Mouse (Mus musculus) midbrain, postnatal 0 days (tissue): ENCODE data around the gene Atp6v1e2. TPM values are rescaled to one million over a fixed set of nuclear protein-coding genes. Genes with fewer than 3 reads are reported as not detected.
A peak's percentile ranks its signal among the peaks of the same experiment; 100 is the strongest.

Experiments used
- ATAC-seq: fragments of 200-750 bp; cut with Nextera tagmentation; 2 replicates; pipeline ENCODE4 v1.8.0; 2017; ENCODE audit warnings: moderate number of reproducible peaks, mild to moderate bottlenecking, moderate TSS enrichment, moderate library complexity; ENCODE audit not compliant: low FRiP score
- DNase-seq: peaks from one replicate; pipeline ENCODE4 v3.0.0-alpha.2; 2015; ENCODE audit warnings: low spot score
- H3K27ac ChIP-seq: fragments of 300-500 bp; sonication (generic); 2 replicates; pipeline ENCODE4 v1.5.1; 2014; ENCODE audit warnings: low read depth, mild to moderate bottlenecking, low read length, mixed read lengths
- H3K27me3 ChIP-seq: fragments of 300-500 bp; sonication (generic); 2 replicates; pipeline ENCODE4 v1.6.1; 2014; ENCODE audit warnings: low read length, control low read depth, mixed read lengths; ENCODE audit not compliant: insufficient read depth
- H3K36me3 ChIP-seq: fragments of 300-500 bp; sonication (generic); 2 replicates; pipeline ENCODE4 v1.6.1; 2014; ENCODE audit warnings: low read length, control low read depth, mixed read lengths; ENCODE audit not compliant: insufficient read depth
- H3K4me1 ChIP-seq: fragments of 300-500 bp; sonication (generic); 2 replicates; pipeline ENCODE4 v1.6.1; 2014; ENCODE audit warnings: mild to moderate bottlenecking, control low read depth, antibody characterized with exemption, low read length, mixed read lengths; ENCODE audit not compliant: insufficient read depth
- H3K4me2 ChIP-seq: fragments of 300-500 bp; sonication (generic); 2 replicates; pipeline ENCODE4 v1.6.1; 2014; ENCODE audit warnings: low read depth, mild to moderate bottlenecking, low read length, mixed read lengths; ENCODE audit not compliant: poor library complexity, severe bottlenecking
- H3K4me3 ChIP-seq: fragments of 300-500 bp; sonication (generic); 2 replicates; pipeline ENCODE4 v1.5.1; 2014; ENCODE audit warnings: low read depth, mild to moderate bottlenecking, low read length, moderate library complexity
- H3K9ac ChIP-seq: fragments of 300-500 bp; sonication (generic); replicated peaks from 2 replicates; pipeline ENCODE4 v1.6.1; 2014; ENCODE audit warnings: mild to moderate bottlenecking, low read length, moderate library complexity, mixed read lengths; ENCODE audit not compliant: poor library complexity, severe bottlenecking
- H3K9me3 ChIP-seq: fragments of 300-500 bp; sonication (generic); 2 replicates; pipeline ENCODE4 v1.6.1; 2016; ENCODE audit warnings: low read length, control low read depth
- CTCF ChIP-seq: IDR thresholded peaks from 2 replicates; pipeline ENCODE4 v1.5.1; 2016; ENCODE audit warnings: antibody characterized with exemption, mild to moderate bottlenecking
- WGBS: fragments of 180-500 bp; shearing (Covaris S2); extraction: QIAGEN DNeasy Blood & Tissue Kit; methylation state at CpG from one replicate; pipeline ENCODE4 v1.1.7; 2014; 5-methylcytosine and 5-hydroxymethylcytosine counted together
- polyA plus RNA-seq: library from polyadenylated mRNA; unstranded; fragments of >200 nt; fragmentation: Nextera tagmentation; extraction: Ambion mirVana; gene quantifications from 2 replicates; pipeline ENCODE4 v1.2.1, GENCODE M21; 2015
- total RNA-seq: library from RNA; depleted of rRNA; stranded (reverse); fragments of >200 nt; gene quantifications from 2 replicates; pipeline ENCODE4 v1.2.3, GENCODE M21; 2014

Gene Atp6v1e2
- total and polyA plus RNA-seq, 2 experiments from 2014 or later: not detected

- ATAC-seq: peak; percentile 62
- WGBS: 13% methylated on average over 19 of the region's 19 CpGs
Measured at GRCm38 (mm10) chr17:86905297-86906135, 42.2 kb downstream of the Atp6v1e2 start.

DNA sequence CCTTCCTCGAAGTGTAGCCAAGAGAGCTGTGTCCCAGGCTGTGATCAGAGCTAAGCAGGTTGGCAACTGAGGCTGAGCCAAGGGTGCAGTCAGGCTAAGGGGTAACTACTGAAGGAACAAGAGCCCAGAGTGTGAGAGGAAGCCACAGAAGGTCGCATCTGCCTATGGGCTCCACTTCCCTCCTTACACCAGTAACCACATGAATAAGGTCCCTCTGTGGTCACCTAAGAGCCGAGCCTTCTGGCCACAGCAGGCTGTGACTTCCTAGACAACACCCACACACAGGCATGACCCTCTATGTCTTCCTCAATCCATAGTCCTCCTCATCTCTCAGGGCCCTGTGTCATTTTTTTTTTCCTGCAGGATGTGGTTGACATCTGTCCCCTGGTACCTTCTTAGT lies 43.5 kb downstream of the Atp6v1e2 start:
- TF ChIP-seq CTCF: no peak
- Histone ChIP-seq H3K4me1 (0 out of 2 replicates have a peak, but pooled peaks cover 5% of the 10 kb centered on the region), H3K4me2 (no peak overlapping the region), H3K27me3 (peaks cover 3% of the 10 kb centered on the region; the same call in 1 of the 2 replicates), H3K9me3 (no peaks in the 10 kb centered on the region), H3K9ac (no peak overlapping the region), H3K36me3 (no peaks in the 10 kb centered on the region), H3K4me3 (no peak overlapping the region), H3K27ac (no peak overlapping the region)
- DNase-seq: no peak
- ATAC-seq: no peak
- WGBS: 86% methylated on average over 3 of the region's 3 CpGs

More at GRCm38 (mm10) chr17:86905297-86906135, 42.2 kb downstream of the Atp6v1e2 start:
- peak; percentile 73 for TF ChIP-seq CTCF
- H3K9ac ChIP-seq: no peak overlapping the region
- no peak overlapping the region for H3K4me2 ChIP-seq
- H3K9me3 ChIP-seq: no peaks in the 10 kb centered on the region
- 0 out of 2 replicates have a peak, but pooled peaks cover 5% of the 10 kb centered on the region for H3K4me1 ChIP-seq
- H3K4me3 ChIP-seq: no peak overlapping the region
- H3K36me3 ChIP-seq: no peaks in the 10 kb centered on the region
- peaks cover 3% of the 10 kb centered on the region; the same call in 1 of the 2 replicates for H3K27me3 ChIP-seq
- H3K27ac ChIP-seq: peak overlapping the region; percentile 69
- peak; percentile 86 for DNase-seq

DNA sequence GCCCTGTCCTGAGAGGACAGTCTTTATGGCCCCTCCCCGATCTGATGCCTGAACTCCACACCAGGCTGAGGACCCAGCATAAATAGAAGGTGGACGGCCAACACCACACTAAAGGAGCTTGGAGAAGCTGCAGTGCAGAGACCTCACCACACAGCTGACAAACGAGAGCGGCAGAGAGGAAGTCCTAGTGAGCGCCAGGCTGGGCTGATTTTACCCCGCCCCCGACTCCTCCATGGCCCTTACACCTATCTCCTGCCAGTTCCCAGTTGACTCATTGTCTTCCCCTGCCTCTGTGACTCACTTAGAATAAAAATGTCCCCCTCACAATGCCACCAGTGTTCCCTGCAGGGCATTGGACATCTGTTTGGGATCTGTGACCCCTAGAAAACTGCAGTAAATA lies 44.1 kb downstream of the Atp6v1e2 start:
- no peak for ATAC-seq
- H3K27me3 ChIP-seq: peaks cover 3% of the 10 kb centered on the region; the same call in 1 of the 2 replicates
- no peak overlapping the region for H3K27ac ChIP-seq
- H3K9me3 ChIP-seq: no peaks in the 10 kb centered on the region
- TF ChIP-seq CTCF: no peak
- H3K4me2 ChIP-seq: no peak overlapping the region
- no peak for DNase-seq
- H3K4me3 ChIP-seq: no peak overlapping the region
- H3K36me3 ChIP-seq: no peaks in the 10 kb centered on the region
- WGBS: 64% methylated on average over 7 of the region's 7 CpGs
- 0 out of 2 replicates have a peak, but pooled peaks cover 5% of the 10 kb centered on the region for H3K4me1 ChIP-seq
- H3K9ac ChIP-seq: no peak overlapping the region

- 91% methylated on average over 14 of the region's 14 CpGs for WGBS
- H3K27ac ChIP-seq: no peak overlapping the region
- ATAC-seq (no peak), DNase-seq (no peak)
- peaks cover under 1% of the 10 kb centered on the region; the same call in 1 of the 2 replicates for H3K27me3 ChIP-seq
- H3K4me1 ChIP-seq: 0 out of 2 replicates have a peak, but pooled peaks cover 5% of the 10 kb centered on the region
- H3K9ac ChIP-seq: no peak overlapping the region
- TF ChIP-seq CTCF: no peak
- H3K4me3 ChIP-seq: no peak overlapping the region
- H3K36me3 ChIP-seq: no peaks in the 10 kb centered on the region
- no peak overlapping the region for H3K4me2 ChIP-seq
- no peaks in the 10 kb centered on the region for H3K9me3 ChIP-seq
Measured at GRCm38 (mm10) chr17:86902399-86903067, 45.2 kb downstream of the Atp6v1e2 start.

GRCm38 (mm10) chr17:86900564-86900963 lies 47.1 kb downstream of the Atp6v1e2 start:
- ATAC-seq (no peak), DNase-seq (no peak)
- H3K4me2 ChIP-seq: no peak overlapping the region
- no peak overlapping the region for H3K4me3 ChIP-seq
- H3K9me3 ChIP-seq: no peaks in the 10 kb centered on the region
- no peak overlapping the region for H3K27ac ChIP-seq
- H3K9ac ChIP-seq: no peak overlapping the region
- 0 out of 2 replicates have a peak, but pooled peaks cover 5% of the 10 kb centered on the region for H3K4me1 ChIP-seq
- H3K27me3 ChIP-seq: no peaks in the 10 kb centered on the region
- TF ChIP-seq CTCF: no peak
- WGBS: 84% methylated on average over 5 of the region's 5 CpGs
- no peaks in the 10 kb centered on the region for H3K36me3 ChIP-seq
